Mouse (Mus musculus) limb, embryonic 13.5 days (tissue): ENCODE data around the gene Tcf7l1. TPM values are rescaled to one million over a fixed set of nuclear protein-coding genes. Genes with fewer than 3 reads are reported as not detected.

Experiments used
- ATAC-seq: fragments of 200-750 bp; cut with Nextera tagmentation; 2 replicates; pipeline ENCODE4 v1.8.0; 2017; ENCODE audit warnings: low read depth, moderate number of reproducible peaks, moderate TSS enrichment; ENCODE audit not compliant: low FRiP score
- H3K27ac ChIP-seq: fragments of 300-500 bp; sonication (generic); 2 replicates; pipeline ENCODE4 v1.5.1; 2015; ENCODE audit warnings: inconsistent platforms, mild to moderate bottlenecking, moderate library complexity
- H3K27me3 ChIP-seq: fragments of 300-500 bp; sonication (generic); 2 replicates; pipeline ENCODE4 v1.6.1; 2015; ENCODE audit warnings: mild to moderate bottlenecking, inconsistent platforms
- H3K36me3 ChIP-seq: fragments of 300-500 bp; sonication (generic); 2 replicates; pipeline ENCODE4 v1.6.1; 2015; ENCODE audit warnings: inconsistent platforms, mild to moderate bottlenecking, moderate library complexity
- H3K4me1 ChIP-seq: fragments of 300-500 bp; sonication (generic); 2 replicates; pipeline ENCODE4 v1.6.1; 2015; ENCODE audit warnings: inconsistent platforms
- H3K4me2 ChIP-seq: fragments of 300-500 bp; sonication (generic); replicated peaks from 2 replicates; pipeline ENCODE4 v1.6.1; 2015; ENCODE audit warnings: inconsistent platforms, mild to moderate bottlenecking, moderate library complexity
- H3K4me3 ChIP-seq: fragments of 300-500 bp; sonication (generic); 2 replicates; pipeline ENCODE4 v1.5.1; 2015; ENCODE audit warnings: moderate library complexity, mild to moderate bottlenecking, inconsistent platforms
- H3K9ac ChIP-seq: fragments of 300-500 bp; sonication (generic); 2 replicates; pipeline ENCODE4 v1.6.1; 2015; ENCODE audit warnings: mild to moderate bottlenecking, inconsistent platforms
- H3K9me3 ChIP-seq: fragments of 300-500 bp; sonication (generic); 2 replicates; pipeline ENCODE4 v1.6.1; 2016; ENCODE audit warnings: inconsistent platforms
- WGBS: fragments of 180-500 bp; shearing (Covaris S2); methylation state at CpG from one replicate; pipeline ENCODE4 v1.1.7; 2015; 5-methylcytosine and 5-hydroxymethylcytosine counted together
- polyA plus RNA-seq: library from polyadenylated mRNA; unstranded; fragments of >200 nt; fragmentation: Nextera tagmentation; extraction: Ambion mirVana; gene quantifications from 2 replicates; pipeline ENCODE4 v1.2.1, GENCODE M21; 2015

The Tcf7l1 gene
- polyA plus RNA-seq, 1 experiment from 2014 or later = 46.8 TPM

GRCm38 (mm10) chr6:72778779-72779776 is 10.0 kb downstream of the Tcf7l1 start:
- H3K27ac ChIP-seq = no peak overlapping the region
- H3K27me3 ChIP-seq = no peaks in the 10 kb centered on the region
- H3K36me3 ChIP-seq = peaks cover 74% of the 10 kb centered on the region
- no peak overlapping the region for H3K4me2 ChIP-seq
- 89% methylated on average over 15 of the region's 15 CpGs for WGBS
- no peak for ATAC-seq
- H3K9me3 ChIP-seq = no peaks in the 10 kb centered on the region
- H3K4me1 ChIP-seq = peaks cover 24% of the 10 kb centered on the region
- no peak overlapping the region for H3K4me3 ChIP-seq
- no peak overlapping the region for H3K9ac ChIP-seq

GRCm38 (mm10) chr6:72777212-72777611 is 11.8 kb downstream of the Tcf7l1 start:
- H3K36me3 ChIP-seq = peaks cover 65% of the 10 kb centered on the region
- H3K27ac ChIP-seq = no peak overlapping the region
- H3K4me3 ChIP-seq = no peak overlapping the region
- no peak overlapping the region for H3K4me2 ChIP-seq
- ATAC-seq = no peak
- H3K27me3 ChIP-seq = no peaks in the 10 kb centered on the region
- no peaks in the 10 kb centered on the region for H3K9me3 ChIP-seq
- 92% methylated on average over 4 of the region's 4 CpGs for WGBS
- no peak overlapping the region for H3K9ac ChIP-seq
- peaks cover 24% of the 10 kb centered on the region for H3K4me1 ChIP-seq

GRCm38 (mm10) chr6:72774275-72774674 is 14.8 kb downstream of the Tcf7l1 start:
- WGBS = 45% methylated on average over 3 of the region's 3 CpGs
- H3K9me3 ChIP-seq = no peaks in the 10 kb centered on the region
- H3K36me3 ChIP-seq = peaks cover 50% of the 10 kb centered on the region
- H3K4me1 ChIP-seq = peaks cover 51% of the 10 kb centered on the region
- peak overlapping the region; percentile 49; the same call in 1 of the 2 replicates for H3K27ac ChIP-seq
- H3K4me3 ChIP-seq = no peak overlapping the region
- no peak overlapping the region for H3K4me2 ChIP-seq
- no peaks in the 10 kb centered on the region for H3K27me3 ChIP-seq
- no peak overlapping the region for H3K9ac ChIP-seq
- ATAC-seq = no peak

GRCm38 (mm10) chr6:72769915-72770776 is 18.9 kb downstream of the Tcf7l1 start:
- Histone ChIP-seq H3K4me1 (peaks cover 81% of the 10 kb centered on the region), H3K9me3 (no peaks in the 10 kb centered on the region), H3K4me2 (peak overlapping the region; percentile 37), H3K4me3 (no peak overlapping the region), H3K27ac (peak overlapping the region; percentile 95), H3K9ac (0 out of 2 replicates have a peak overlapping the region, but pooled peaks have one; percentile 19), H3K27me3 (no peaks in the 10 kb centered on the region), H3K36me3 (peaks cover 28% of the 10 kb centered on the region)
- WGBS = 71% methylated on average over 14 of the region's 14 CpGs
- no peak for ATAC-seq

- peaks cover 5% of the 10 kb centered on the region; the same call in 1 of the 2 replicates for H3K9me3 ChIP-seq
- no peak for ATAC-seq
- 34% methylated on average over 13 of the region's 13 CpGs for WGBS
- H3K4me2 ChIP-seq = peak overlapping the region; percentile 37
- no peak overlapping the region for H3K4me3 ChIP-seq
- peak overlapping the region; percentile 19; the same call in 1 of the 2 replicates for H3K9ac ChIP-seq
- peaks cover 73% of the 10 kb centered on the region for H3K4me1 ChIP-seq
- peaks cover 33% of the 10 kb centered on the region for H3K36me3 ChIP-seq
- H3K27me3 ChIP-seq = no peaks in the 10 kb centered on the region
- H3K27ac ChIP-seq = peak overlapping the region; percentile 95
Observed at GRCm38 (mm10) chr6:72769343-72769742, 19.7 kb downstream of the Tcf7l1 start.

- Histone ChIP-seq H3K36me3 (peaks cover 33% of the 10 kb centered on the region), H3K9ac (no peak overlapping the region), H3K4me3 (no peak overlapping the region), H3K4me1 (peaks cover 72% of the 10 kb centered on the region), H3K9me3 (peaks cover 5% of the 10 kb centered on the region; the same call in 1 of the 2 replicates), H3K27ac (peak overlapping the region; percentile 95), H3K27me3 (no peaks in the 10 kb centered on the region), H3K4me2 (peak overlapping the region; percentile 37)
- WGBS = 29% methylated on average over 9 of the region's 9 CpGs
- ATAC-seq = peak; percentile 88
Observed at GRCm38 (mm10) chr6:72768804-72769203, 20.2 kb downstream of the Tcf7l1 start.

- H3K27me3 ChIP-seq = no peaks in the 10 kb centered on the region
- H3K4me1 ChIP-seq = peaks cover 79% of the 10 kb centered on the region
- WGBS = 96% methylated on average over 9 of the region's 9 CpGs
- H3K36me3 ChIP-seq = peaks cover 33% of the 10 kb centered on the region
- H3K4me2 ChIP-seq = peak overlapping the region; percentile 37; the same call in 1 of the 2 replicates
- H3K9me3 ChIP-seq = peaks cover 5% of the 10 kb centered on the region; the same call in 1 of the 2 replicates
- peak overlapping the region; percentile 95 for H3K27ac ChIP-seq
- H3K9ac ChIP-seq = no peak overlapping the region
- no peak overlapping the region for H3K4me3 ChIP-seq
- ATAC-seq = no peak
Observed at GRCm38 (mm10) chr6:72768097-72768496, 21.0 kb downstream of the Tcf7l1 start.

GRCm38 (mm10) chr6:72763616-72764015 is 25.4 kb downstream of the Tcf7l1 start:
- Histone ChIP-seq H3K27me3 (no peaks in the 10 kb centered on the region), H3K9me3 (peaks cover 5% of the 10 kb centered on the region; the same call in 1 of the 2 replicates), H3K4me1 (peaks cover 71% of the 10 kb centered on the region), H3K4me2 (no peak overlapping the region), H3K36me3 (peaks cover 14% of the 10 kb centered on the region), H3K9ac (no peak overlapping the region), H3K27ac (no peak overlapping the region), H3K4me3 (no peak overlapping the region)
- WGBS = 35% methylated on average over 11 of the region's 11 CpGs
- ATAC-seq = no peak

GRCm38 (mm10) chr6:72761645-72762044 is 27.4 kb downstream of the Tcf7l1 start:
- peak overlapping the region; percentile 33; the same call in 1 of the 2 replicates for H3K27ac ChIP-seq
- H3K9me3 ChIP-seq = peaks cover 5% of the 10 kb centered on the region; the same call in 1 of the 2 replicates
- H3K36me3 ChIP-seq = peaks cover 10% of the 10 kb centered on the region
- 16% methylated on average over 7 of the region's 7 CpGs for WGBS
- H3K4me1 ChIP-seq = peaks cover 58% of the 10 kb centered on the region
- H3K9ac ChIP-seq = no peak overlapping the region
- no peaks in the 10 kb centered on the region for H3K27me3 ChIP-seq
- H3K4me2 ChIP-seq = peak overlapping the region; percentile 19; the same call in 1 of the 2 replicates
- 0 out of 2 replicates have a peak, but pooled peaks have one; percentile 33 for ATAC-seq
- no peak overlapping the region for H3K4me3 ChIP-seq

GRCm38 (mm10) chr6:72758239-72759017 is 30.6 kb downstream of the Tcf7l1 start:
- no peak overlapping the region for H3K9ac ChIP-seq
- peaks cover 61% of the 10 kb centered on the region for H3K4me1 ChIP-seq
- no peaks in the 10 kb centered on the region; the same call in 1 of the 2 replicates for H3K36me3 ChIP-seq
- no peak overlapping the region for H3K27ac ChIP-seq
- 72% methylated on average over 10 of the region's 10 CpGs for WGBS
- no peak overlapping the region for H3K4me2 ChIP-seq
- ATAC-seq = no peak
- no peak overlapping the region for H3K4me3 ChIP-seq
- H3K27me3 ChIP-seq = no peaks in the 10 kb centered on the region
- no peaks in the 10 kb centered on the region for H3K9me3 ChIP-seq
